Mouse (Mus musculus) skeletal muscle tissue, adult 2 months (tissue): ENCODE measurements around the gene Krtap5-4.
"Not testable (repeated sequence)": the region's sequence is repeated elsewhere in the genome, so short reads cannot be mapped to it uniquely, and the experiment has no call there.

Experiments used
- DNase-seq: peaks from one replicate; pipeline ENCODE4 v3.0.0-alpha.2; 2012; ENCODE audit warnings: low read depth, low spot score

The Krtap5-4 gene

DNA sequence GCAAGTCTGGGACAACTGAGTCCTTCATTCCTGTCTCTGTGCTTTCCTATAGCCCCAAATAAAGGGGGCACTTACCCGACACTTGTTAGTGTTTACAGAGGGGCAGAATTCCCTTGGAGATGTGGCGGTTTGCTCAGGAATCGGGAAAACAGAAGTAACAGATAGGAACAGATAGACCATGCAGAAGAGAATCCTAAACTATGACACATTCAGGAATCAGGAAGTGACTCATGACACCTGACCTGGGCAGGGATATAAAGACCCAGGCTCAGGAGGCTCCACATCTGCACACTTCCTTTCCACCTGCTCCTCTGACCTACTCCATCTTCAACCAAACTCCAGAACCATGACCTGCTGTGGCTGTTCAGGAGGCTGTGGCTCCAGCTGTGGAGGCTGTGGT, at the start of gene Krtap5-4:
Gene Krtap5-4, plus strand, starts transcription at position 301 of the 400 bp plus-strand sequence.
- DNase-seq: no peak

DNA sequence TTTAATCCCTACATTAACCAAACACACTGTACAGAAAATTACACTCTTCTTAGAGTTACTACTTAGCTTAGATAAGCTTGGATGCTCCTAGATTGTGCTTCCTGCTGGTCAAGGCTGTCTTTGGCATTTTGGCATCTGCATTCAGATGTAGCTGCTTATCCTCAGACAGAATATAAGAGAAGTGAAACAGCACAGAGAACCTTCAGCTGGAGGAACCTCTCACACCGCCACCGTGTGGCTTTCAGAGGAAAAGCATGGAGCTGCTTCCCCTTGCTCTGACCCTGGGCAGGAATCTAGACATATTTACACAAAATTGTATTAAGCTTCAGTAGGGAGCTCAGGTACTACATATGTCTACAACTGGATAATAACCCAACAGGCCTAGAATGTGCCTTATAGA, 47.8 kb upstream of the Krtap5-4 start:
- no peak for DNase-seq

DNA sequence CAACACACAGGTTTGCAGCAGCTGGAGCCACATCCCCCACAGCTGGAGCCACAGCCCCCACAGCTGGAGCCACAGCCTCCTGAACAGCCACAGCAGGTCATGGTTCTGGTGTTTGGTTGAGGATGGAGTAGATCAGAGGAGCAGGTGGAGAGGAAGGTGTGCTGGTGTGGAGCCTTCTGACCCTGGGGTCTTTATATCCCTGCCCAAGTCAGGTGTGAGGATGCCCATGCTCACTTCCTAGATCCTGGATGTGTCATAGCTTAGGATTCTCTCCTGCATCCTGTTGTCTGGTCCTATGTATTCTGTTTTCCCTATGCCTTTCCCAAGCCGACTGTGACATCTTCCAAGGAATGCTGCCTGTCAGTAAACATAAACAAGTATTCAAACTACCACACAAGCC, 45.1 kb upstream of the Krtap5-4 start, which contains the start of gene Gm2431:
Gene Gm2431, minus strand, starts transcription at position 101 of the 400 bp plus-strand sequence.
- DNase-seq: not testable (repeated sequence)

DNA sequence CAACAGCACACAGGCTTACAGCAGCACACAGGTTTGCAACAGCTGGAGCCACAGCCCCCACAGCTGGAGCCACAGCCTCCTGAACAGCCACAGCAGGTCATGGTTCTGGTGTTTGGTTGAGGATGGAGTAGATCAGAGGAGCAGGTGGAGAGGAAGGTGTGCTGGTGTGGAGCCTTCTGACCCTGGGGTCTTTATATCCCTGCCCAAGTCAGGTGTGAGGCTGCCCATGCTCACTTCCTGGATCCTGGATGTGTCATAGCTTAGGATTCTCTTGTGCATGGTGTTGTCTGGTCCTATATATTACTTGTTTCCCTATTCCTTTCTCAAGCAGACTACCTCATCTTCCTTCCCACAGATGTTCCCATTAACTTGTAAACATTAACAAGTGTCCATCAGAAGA, 29.1 kb upstream of the Krtap5-4 start, which contains the start of gene Gm4559:
Gene Gm4559, minus strand, starts transcription at position 101 of the 400 bp plus-strand sequence.
- not testable (repeated sequence) for DNase-seq

DNA sequence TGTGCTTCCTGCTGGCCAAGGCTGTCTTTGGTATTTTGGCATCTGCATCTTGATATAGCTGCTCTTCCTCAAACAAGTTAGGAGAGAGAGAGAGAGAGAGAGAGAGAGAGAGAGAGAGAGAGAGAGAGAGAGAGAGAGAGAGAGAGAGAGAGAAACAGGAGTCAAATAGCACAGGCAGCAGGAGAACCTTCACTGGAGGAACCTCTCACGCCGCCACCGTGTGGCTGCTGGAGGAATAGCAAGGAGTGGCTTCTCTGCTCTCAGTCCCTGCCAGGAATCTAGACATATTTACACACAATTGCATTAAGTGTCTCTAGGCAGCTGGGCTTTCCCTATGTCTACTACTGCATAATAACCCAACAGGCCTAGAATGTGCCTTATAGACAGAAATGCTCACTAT, 25.2 kb upstream of the Krtap5-4 start:
- DNase-seq: peak; percentile 17

DNA sequence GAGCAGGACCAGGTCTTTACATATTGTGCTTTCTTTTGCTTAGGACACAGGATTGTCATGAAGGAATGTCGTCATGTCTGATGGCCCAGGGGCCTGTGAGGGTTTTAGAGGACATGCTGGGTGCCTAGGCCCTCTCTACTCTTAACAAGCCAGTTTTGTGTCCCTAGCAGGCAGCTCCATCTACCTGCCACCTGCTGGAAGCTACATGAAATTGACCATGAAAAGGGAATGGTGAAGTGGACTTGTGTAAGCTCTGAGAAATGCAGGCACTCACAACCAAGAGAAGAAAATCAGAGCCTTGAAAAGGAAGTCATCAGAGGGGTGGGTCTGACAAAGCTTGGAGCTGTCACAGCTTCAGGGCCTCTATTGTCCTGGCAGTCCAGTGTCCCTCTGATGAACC, 24.1 kb upstream of the Krtap5-4 start:
- not testable (repeated sequence) for DNase-seq

DNA sequence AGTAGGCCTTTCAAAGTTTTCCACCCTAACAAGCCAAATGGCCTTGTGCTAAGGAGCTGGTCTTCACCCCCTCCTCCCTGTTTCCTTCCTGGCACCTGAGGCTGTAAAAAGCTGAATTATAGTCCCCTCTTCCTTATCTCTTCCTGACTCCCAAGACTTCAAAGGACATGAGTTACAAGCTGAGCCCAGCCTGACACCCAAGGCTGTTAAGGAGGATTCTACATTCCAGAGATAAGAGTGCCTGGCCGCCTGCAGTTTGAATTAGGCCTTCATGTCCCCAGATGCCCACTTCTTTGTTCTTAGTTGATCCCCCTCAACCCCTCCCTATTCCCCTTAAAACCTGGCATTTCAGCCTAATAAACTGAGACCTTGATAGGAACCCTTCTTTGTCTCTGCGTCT, 20.5 kb upstream of the Krtap5-4 start:
- DNase-seq: not testable (repeated sequence)

DNA sequence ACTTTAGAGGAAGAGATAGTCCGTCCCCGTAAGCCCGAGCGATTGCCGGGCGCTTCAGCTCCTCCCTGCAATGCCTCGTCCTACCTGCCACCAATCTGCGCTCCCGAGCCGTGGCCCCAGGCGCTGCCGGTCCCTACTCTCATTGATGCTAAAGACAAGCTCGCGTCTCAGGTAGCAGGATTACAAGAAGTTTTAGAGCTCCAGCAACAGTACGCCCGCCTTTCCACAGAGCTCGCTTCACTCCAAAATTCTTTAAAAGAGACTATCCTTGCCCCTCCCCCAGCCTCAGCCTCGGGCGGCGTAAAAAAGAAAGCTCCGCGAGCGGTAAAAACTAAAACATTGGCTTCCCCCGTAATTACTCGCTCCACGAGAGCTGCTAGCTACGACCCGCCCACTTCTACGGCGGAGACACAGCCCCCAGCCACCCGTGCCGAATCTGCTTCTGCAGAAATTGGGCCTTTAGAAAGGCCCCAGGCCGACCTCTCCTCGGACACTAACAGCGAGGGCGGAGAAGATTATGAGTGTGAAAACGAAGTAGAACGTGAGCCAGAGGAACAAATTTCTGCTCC, 19.2 kb upstream of the Krtap5-4 start:
- peak; percentile 19 for DNase-seq

DNA sequence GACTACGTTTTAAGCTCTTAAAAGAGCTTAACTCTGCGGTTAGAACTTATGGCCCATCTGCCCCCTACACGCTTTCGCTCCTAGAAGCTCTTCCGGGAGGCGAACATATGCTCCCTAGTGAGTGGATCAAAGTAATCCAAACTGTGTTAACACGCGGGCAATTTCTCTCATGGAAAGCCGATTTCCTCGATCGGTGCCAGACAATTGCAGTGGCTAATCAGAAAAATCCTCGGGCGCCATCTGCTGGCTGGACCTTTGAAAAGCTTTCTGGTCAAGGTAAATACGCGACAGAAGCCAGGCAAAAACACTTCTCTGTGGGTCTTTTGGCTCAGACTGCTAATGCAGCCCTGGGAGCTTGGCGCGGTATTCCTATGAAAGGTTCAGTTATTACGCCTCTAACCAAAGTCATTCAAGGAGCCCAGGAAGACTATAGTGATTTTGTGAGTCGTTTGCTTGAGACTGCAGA, 18.7 kb upstream of the Krtap5-4 start:
- peak; percentile 78 for DNase-seq

DNA sequence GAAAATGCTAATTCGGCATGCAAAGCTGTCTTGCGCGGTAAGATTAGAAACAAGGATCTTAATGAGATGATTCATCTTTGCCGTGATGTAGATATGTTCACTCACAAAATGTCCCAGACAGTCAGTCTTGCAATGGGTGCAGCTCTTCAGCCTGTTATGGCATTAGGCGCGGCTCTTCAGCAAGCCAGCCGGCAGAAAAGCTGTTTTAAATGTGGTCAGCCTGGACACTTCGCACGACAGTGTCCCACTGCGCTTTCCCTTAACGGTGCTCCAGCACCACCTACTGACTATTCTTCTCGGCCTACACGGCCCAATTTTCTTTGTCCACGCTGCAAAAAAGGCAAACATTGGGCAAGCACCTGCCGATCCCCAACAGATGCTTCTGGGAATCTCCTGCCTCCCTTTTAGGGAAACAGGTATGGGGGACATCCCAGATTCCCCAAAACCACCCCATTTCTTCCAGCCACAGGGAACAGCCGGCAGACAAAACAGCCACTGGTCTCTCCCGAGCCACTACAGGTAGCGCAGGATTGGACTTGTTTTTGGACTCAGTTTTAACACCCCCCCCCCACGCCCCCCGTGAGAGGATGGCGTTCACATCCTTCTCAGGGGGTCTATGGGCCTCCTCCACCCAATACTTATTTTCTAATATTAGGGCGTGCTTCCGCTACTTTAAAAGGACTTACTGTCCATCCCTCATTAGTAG, 18.1 kb upstream of the Krtap5-4 start:
- peak; percentile 25 for DNase-seq

DNA sequence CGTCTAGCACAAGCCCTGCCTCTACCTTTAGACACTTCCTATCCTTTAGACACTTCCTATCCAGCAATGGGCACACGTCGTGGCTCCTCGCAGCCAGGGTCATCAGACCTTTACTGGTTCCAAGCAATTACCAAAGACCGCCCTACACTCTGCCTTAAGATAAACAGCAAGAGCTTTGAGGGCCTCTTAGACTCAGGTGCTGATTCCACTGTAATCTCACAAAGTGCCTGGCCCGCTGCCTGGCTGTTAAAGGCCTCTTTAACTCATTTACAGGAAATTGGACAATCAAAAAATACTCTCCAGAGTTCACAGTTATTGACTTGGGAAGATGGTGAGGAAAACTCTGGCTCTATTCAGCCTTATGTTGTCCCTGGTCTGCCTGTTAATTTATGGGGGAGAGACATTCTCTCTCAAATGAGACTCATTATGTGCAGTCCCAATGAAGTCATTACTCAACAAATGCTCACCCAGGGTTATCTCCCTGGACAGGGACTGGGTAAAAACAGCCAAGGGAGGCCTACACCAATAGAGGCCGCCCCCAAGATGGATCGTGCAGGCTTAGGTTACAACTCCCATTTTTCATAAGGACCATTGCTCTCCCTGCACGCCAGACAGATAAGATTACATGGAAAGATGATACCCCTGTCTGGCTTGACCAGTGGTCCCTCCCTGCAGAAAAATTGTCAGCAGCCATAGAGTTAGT, 17.3 kb upstream of the Krtap5-4 start:
- not testable (repeated sequence) for DNase-seq

DNA sequence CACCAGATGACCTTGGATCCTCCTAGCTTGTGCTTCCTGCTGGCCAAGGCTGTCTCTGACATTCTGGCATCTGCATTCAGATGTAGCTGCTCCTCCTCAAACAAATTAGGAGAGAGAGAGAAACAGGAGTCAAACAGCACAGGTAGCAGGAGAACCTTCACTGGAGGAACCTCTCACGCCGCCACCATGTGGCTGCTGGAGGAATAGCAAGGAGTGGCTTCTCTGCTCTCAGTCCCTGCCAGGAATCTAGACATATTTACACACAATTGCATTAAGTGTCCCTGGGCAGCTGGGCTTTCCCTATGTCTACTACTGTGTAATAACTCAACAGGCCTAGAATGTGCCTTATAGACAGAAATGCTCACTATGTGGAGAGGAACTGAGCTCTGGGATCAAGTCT, 9.5 kb upstream of the Krtap5-4 start:
- DNase-seq: not testable (repeated sequence)

DNA sequence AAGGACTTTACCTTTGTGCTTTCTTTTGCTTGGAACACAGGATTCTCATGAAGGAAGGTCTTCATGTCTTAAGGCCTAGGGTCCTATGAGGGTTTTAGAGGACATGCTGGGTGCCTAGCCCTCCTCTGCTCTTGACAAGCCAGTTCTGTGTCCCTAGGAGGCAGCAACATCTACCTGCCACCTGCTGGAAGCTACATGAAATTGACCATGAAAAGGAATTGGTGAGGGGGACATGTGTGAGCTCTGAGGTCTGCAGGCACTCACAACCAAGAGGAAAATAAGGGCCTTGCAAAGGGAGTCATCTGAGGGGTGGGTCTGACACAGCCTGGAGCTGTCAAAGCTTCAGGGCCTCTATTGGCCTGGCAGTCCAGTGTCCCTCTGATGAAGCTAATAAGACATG, 7.9 kb upstream of the Krtap5-4 start:
- DNase-seq: no peak

DNA sequence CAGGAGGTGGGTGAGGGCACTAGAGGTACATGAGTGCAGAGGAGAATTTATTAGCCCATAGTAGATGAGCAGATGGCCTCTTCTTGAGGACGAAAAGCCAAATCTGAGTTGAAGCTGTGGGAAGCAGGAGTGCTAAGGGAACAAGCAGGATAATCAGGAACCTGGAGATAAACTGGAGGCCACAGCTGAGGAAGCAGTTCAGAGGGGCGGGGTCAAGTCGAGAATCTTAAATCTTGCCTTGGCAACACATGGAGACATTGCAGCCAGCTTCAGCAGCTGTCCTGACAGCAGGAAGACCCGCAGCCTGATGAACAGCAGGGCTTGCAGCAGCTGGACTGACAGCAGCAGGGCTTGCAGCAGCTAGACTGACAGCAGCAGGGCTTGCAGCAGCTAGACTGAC, 7.2 kb upstream of the Krtap5-4 start:
- not testable (repeated sequence) for DNase-seq

DNA sequence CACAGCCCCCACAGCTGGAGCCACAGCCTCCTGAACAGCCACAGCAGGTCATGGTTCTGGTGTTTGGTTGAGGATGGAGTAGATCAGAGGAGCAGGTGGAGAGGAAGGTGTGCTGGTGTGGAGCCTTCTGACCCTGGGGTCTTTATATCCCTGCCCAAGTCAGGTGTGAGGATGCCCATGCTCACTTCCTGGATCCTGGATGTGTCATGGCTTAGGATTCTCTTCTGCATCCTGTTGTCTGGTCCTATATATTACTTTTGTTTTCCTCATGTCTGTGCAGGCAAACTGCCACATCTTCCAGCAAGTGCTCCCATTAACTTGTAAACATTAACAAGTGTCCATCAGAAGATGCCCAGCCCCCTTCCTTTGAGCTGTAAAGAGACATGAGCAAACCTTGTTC, 6.3 kb upstream of the Krtap5-4 start, which contains the start of gene Krtap5-1:
Gene Krtap5-1, minus strand, starts transcription at position 101 of the 400 bp plus-strand sequence.
- not testable (repeated sequence) for DNase-seq

DNA sequence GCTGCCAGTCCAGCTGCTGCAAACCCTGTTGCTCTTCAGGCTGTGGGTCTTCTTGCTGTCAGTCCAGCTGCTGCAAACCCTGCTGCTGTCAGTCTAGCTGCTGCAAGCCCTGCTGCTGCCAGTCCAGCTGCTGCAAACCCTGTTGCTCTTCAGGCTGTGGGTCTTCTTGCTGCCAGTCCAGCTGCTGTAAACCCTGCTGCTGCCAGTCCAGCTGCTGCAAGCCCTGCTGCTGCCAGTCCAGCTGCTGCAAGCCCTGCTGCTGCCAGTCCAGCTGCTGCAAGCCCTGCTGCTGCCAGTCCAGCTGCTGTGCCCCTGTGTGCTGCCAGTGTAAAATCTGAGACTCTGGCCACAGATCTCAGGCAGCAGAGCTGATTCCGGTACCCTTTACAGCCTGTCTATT, 580 bp downstream of the Krtap5-4 start:
- not testable (repeated sequence) for DNase-seq

DNA sequence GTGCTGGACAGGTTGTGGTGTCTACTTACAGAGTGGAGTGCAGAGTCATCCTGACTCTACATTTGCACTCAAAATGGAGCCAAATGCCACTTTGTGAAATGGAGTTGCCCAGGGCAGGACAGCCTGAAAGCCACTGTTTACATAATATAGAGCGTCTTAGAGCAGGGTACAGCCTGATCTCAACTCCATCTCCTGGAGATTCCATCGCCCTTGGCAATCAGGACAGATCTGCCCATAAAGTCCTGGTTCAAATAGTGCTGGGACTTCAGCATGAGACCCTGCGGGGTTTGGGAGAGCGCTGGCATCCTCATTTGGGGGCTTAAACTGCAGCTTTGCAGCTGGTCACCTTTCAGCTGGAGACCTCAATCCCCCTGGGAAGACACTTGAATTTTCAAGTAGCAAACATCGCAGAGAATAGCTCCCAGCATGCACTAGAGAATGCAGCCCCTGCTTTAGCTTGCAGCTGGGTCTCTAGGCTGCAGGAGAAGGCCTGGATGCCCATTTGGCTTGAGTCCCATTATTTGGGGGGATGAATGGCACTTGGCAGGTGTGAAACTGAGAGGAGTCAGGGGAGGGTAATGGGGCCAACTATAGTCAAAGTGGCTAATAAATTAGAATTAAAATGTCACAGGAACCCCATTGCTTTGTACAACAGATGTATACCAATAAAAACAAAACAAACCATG, 11.4 kb downstream of the Krtap5-4 start:
- peak; percentile 44 for DNase-seq

DNA sequence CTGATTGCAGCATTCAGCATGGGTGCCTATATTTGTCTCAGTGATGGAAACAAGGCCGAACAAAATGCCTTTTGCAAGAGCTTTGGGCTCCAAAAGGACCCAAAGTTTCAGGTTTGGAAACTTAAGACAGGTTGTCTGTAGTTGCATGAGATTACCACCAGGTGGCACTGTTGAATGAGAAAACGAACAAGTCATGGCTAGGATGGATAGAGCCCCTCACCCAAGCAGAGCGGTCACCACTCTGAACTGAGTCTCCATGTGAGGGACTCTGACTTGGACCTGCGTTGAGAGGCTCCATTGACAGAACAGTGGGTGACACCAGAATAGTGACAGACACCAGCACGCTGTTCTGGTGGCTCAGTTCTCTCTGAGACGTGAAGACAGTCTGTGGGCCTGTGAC, 13.2 kb downstream of the Krtap5-4 start:
- DNase-seq: peak; percentile 31

DNA sequence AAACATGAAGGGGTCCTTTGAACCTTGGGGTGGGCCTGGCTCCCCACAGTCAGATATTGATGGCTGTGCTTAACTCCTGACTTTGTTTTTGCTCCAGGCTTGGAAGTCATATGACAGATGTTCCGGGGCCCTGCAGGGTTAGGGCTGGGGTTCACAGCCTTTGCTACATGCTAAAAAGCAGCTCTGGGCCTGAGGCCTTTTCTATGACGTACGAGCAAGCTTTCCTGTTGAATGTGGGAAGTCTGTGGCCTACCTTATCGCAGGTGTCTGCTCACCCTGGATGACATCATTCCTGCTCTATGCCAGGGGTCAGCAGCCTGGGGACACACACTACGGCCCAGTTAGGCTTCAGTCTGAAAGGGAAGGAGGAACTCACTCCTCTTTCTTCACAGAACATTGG, 13.9 kb downstream of the Krtap5-4 start:
- no peak for DNase-seq

DNA sequence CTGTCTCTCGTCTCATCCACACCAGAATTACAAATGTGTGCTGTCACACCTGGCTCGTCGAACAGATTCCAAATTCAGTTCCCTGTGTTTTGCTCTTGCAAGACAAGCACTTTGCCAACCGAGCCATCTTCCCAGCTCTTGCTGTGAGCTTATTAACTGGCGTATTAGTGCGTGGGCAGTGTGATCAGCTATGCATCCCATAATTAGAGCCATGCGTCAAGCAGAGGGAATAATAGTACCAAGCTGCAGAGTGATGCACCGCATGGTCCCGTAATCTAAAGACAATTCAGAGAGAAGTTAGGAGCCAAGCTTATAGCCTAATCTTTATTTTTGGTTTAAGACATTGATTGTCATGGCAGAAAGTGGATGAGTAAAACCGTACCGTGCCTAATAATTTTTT, 15.8 kb downstream of the Krtap5-4 start:
- DNase-seq: no peak

DNA sequence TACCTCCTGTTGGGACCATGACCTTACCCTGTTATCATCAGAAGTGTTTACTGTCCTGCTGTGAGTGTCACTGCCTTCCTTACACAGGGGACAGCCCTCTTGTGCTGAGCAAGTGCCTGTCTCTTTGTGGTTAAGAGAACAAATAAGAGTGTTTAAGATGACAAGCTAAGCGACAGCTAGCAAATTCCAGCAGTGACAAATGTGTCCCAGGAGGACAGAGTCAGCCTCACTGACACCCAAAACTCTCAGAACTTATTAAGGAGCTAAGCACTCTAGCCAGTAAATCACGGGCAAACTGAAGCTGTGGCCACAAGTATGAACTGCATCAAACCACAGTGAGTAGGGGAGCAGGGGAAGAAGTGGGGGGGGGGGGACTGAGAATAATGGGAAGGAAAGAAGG, 17.6 kb downstream of the Krtap5-4 start:
- no peak for DNase-seq
